Mouse (Mus musculus) intestine, embryonic 14.5 days (tissue): Measurements from ENCODE around the gene Calcoco2. TPM values are rescaled to one million over a fixed set of nuclear protein-coding genes. Genes with fewer than 3 reads are reported as not detected.

Experiments used
- ATAC-seq: fragments of 200-750 bp; cut with Nextera tagmentation; replicated peaks from 2 replicates; pipeline ENCODE4 v1.8.0; 2017; ENCODE audit warnings: low read depth, moderate number of reproducible peaks, moderate TSS enrichment, moderate library complexity; ENCODE audit not compliant: low FRiP score, low TSS enrichment
- DNase-seq: peaks from one replicate; pipeline ENCODE4 v3.0.0-alpha.2; 2018; ENCODE audit warnings: low spot score
- H3K27ac ChIP-seq: fragments of 300-500 bp; sonication (generic); 2 replicates; pipeline ENCODE4 v1.5.1; 2014; ENCODE audit warnings: low read depth, mild to moderate bottlenecking, control low read depth
- H3K27me3 ChIP-seq: fragments of 300-500 bp; sonication (generic); replicated peaks from 2 replicates; pipeline ENCODE4 v1.6.1; 2014; ENCODE audit warnings: low read length, control low read depth; ENCODE audit not compliant: control insufficient read depth, insufficient read depth
- H3K36me3 ChIP-seq: fragments of 300-500 bp; sonication (generic); 2 replicates; pipeline ENCODE4 v1.6.1; 2014; ENCODE audit warnings: low read length, control low read depth; ENCODE audit not compliant: control insufficient read depth, insufficient read depth
- H3K4me1 ChIP-seq: fragments of 300-500 bp; sonication (generic); replicated peaks from 2 replicates; pipeline ENCODE4 v1.6.1; 2014; ENCODE audit warnings: low read length, control low read depth, mixed read lengths; ENCODE audit not compliant: control insufficient read depth, insufficient read depth
- H3K4me2 ChIP-seq: fragments of 300-500 bp; sonication (generic); 2 replicates; pipeline ENCODE4 v1.6.1; 2014; ENCODE audit warnings: low read length
- H3K4me3 ChIP-seq: fragments of 300-500 bp; sonication (generic); 2 replicates; pipeline ENCODE4 v1.5.1; 2014; ENCODE audit warnings: low read depth, low read length, control low read depth, mixed read lengths
- H3K9ac ChIP-seq: fragments of 300-500 bp; sonication (generic); 2 replicates; pipeline ENCODE4 v1.6.1; 2014; ENCODE audit warnings: mild to moderate bottlenecking, low read length
- H3K9me3 ChIP-seq: fragments of 300-500 bp; sonication (generic); 2 replicates; pipeline ENCODE4 v1.6.1; 2016; ENCODE audit warnings: low read length, control low read depth; ENCODE audit not compliant: control insufficient read depth
- WGBS: fragments of 180-500 bp; shearing (Covaris S2); extraction: QIAGEN DNeasy Blood & Tissue Kit; methylation state at CpG from one replicate; pipeline ENCODE4 v1.1.7; 2014; 5-methylcytosine and 5-hydroxymethylcytosine counted together
- polyA plus RNA-seq: library from polyadenylated mRNA; unstranded; fragments of >200 nt; fragmentation: Nextera tagmentation; extraction: Ambion mirVana; gene quantifications from 2 replicates; pipeline ENCODE4 v1.2.1, GENCODE M21; 2014

Gene Calcoco2
- polyA plus RNA-seq, 1 experiment from 2014 or later: 0.11 TPM

DNA sequence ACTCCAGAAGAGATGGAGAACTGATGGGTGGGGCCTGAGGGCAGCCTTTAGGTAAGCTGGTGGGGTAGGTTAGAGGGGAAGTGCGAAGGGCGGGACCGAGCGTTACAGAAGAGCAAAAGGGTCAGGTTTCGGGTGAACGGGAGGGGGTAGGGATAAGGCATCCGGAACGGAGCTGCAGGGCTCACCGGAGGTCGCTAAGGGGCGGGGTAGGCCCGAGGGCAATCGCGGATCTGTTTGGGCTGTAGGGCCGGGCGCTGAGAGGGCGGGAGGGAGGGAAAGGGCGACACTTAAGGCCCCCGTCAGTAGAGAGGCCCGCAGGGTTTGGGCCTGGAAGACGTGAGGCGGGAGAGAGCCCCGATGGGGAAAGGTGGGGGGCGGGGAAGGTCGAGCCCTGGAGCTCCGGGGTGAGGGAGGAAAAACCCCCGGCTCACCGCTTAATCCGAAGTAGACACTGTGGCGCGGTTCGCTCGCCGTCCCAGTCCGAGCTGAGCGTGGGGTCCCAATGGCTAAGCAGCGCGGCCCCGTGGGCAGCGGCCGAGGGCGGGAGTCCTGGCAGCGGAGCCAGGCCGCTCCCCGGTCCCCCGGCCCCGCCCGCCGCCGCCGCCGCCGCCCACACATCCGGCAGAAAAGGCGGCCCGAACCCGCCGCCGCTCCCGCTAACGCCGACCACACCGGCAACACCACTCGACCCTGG, 47.1 kb downstream of the Calcoco2 start:
- Histone ChIP-seq H3K27ac (peak overlapping the region; percentile 87), H3K27me3 (no peaks in the 10 kb centered on the region), H3K9ac (peak overlapping the region; percentile 84), H3K4me1 (peaks cover 24% of the 10 kb centered on the region), H3K36me3 (peaks cover 25% of the 10 kb centered on the region), H3K4me3 (peak overlapping the region; percentile 77), H3K4me2 (peak overlapping the region; percentile 89), H3K9me3 (no peaks in the 10 kb centered on the region)
- peak; percentile 75 for DNase-seq
- ATAC-seq: peak; percentile 54
- 1% methylated on average over 60 of the region's 64 CpGs for WGBS

GRCm38 (mm10) chr11:96058309-96058708, 53.5 kb downstream of the Calcoco2 start:
- peaks cover 8% of the 10 kb centered on the region; the same call in 1 of the 2 replicates for H3K4me1 ChIP-seq
- DNase-seq (no peak), ATAC-seq (no peak)
- no peak overlapping the region for H3K9ac ChIP-seq
- H3K27ac ChIP-seq: no peak overlapping the region
- H3K4me2 ChIP-seq: no peak overlapping the region
- peaks cover 83% of the 10 kb centered on the region for H3K36me3 ChIP-seq
- no peak overlapping the region for H3K4me3 ChIP-seq
- WGBS: 88% methylated on average over 4 of the region's 4 CpGs
- no peaks in the 10 kb centered on the region for H3K27me3 ChIP-seq
- no peaks in the 10 kb centered on the region for H3K9me3 ChIP-seq

DNA sequence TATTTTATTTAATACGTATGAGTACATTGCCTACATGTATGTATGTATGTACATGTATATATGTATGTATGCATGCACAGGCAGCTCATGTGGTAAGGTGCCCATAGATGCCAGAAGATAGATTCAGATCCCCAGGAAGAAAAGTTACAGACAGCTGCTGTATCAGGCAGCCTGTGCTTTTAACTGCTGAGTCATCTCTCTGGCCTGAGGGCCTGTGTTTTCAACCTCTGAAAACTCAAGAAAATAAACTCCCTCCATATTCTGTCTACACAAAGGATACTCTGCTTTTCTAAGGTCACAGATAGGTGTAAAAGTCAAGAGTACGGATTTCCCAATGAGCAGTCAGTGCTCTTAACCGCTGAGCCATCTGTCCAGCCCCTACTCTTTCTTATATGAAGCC, 60.9 kb downstream of the Calcoco2 start:
- no peak for ATAC-seq
- WGBS: 97% methylated on average over 3 of the region's 3 CpGs

GRCm38 (mm10) chr11:96049939-96050338, 61.8 kb downstream of the Calcoco2 start:
- Histone ChIP-seq H3K4me2 (no peak overlapping the region), H3K4me3 (no peak overlapping the region), H3K27me3 (no peaks in the 10 kb centered on the region), H3K4me1 (no peaks in the 10 kb centered on the region), H3K9ac (no peak overlapping the region), H3K9me3 (no peaks in the 10 kb centered on the region), H3K36me3 (peaks cover 80% of the 10 kb centered on the region), H3K27ac (no peak overlapping the region)
- 82% methylated on average over 4 of the region's 4 CpGs for WGBS
- DNase-seq (no peak), ATAC-seq (no peak)

More for the DNA sequence above, 60.9 kb downstream of the Calcoco2 start:
- H3K9ac ChIP-seq: no peak overlapping the region
- H3K4me2 ChIP-seq: no peak overlapping the region
- no peak overlapping the region for H3K27ac ChIP-seq
- no peak overlapping the region for H3K4me3 ChIP-seq
- no peaks in the 10 kb centered on the region for H3K4me1 ChIP-seq
- no peaks in the 10 kb centered on the region for H3K27me3 ChIP-seq
- no peak for DNase-seq
- peaks cover 80% of the 10 kb centered on the region for H3K36me3 ChIP-seq
- no peaks in the 10 kb centered on the region for H3K9me3 ChIP-seq

Other genes starting within 250 kb of the Calcoco2 start
- gene B4galnt2, start 197.1 kb downstream of the Calcoco2 start, polyA plus RNA-seq: 26.6 and 30.9 TPM in 2 replicates
- gene Igf2bp1, start 106.0 kb downstream of the Calcoco2 start, polyA plus RNA-seq: 35.7 and 38.6 TPM in 2 replicates
- 2.2 TPM in 1 of 2 replicates, not detected in the other for gene Gip, start 87.4 kb downstream of the Calcoco2 start, polyA plus RNA-seq
- 37.1 and 39.3 TPM in 2 replicates for gene Snf8, start 77.1 kb downstream of the Calcoco2 start, polyA plus RNA-seq
- gene Ube2z, start 46.6 kb downstream of the Calcoco2 start, polyA plus RNA-seq: 33.5 and 33.9 TPM in 2 replicates
- 943 and 1,086 TPM in 2 replicates for gene Atp5g1, start 36.3 kb downstream of the Calcoco2 start, polyA plus RNA-seq
- 0.15 and 0.22 TPM in 2 replicates for gene Ttll6, start 21.8 kb upstream of the Calcoco2 start, polyA plus RNA-seq
- gene Hoxb13, start 82.4 kb upstream of the Calcoco2 start, polyA plus RNA-seq: not detected in 2 replicates
- 1.0 and 1.1 TPM in 2 replicates for gene Hoxb9, start 159.5 kb upstream of the Calcoco2 start, polyA plus RNA-seq
- gene Hoxb8, start 169.9 kb upstream of the Calcoco2 start, polyA plus RNA-seq: 1.5 and 1.7 TPM in 2 replicates
- gene Hoxb7, start 174.7 kb upstream of the Calcoco2 start, polyA plus RNA-seq: 11.7 and 13.2 TPM in 2 replicates
- gene Hoxb6, start 180.5 kb upstream of the Calcoco2 start, polyA plus RNA-seq: 18.1 and 24.1 TPM in 2 replicates
- gene Hoxb5, start 191.4 kb upstream of the Calcoco2 start, polyA plus RNA-seq: 49.6 and 51.6 TPM in 2 replicates
- gene Hoxb4, start 206.3 kb upstream of the Calcoco2 start, polyA plus RNA-seq: 3.5 and 3.8 TPM in 2 replicates
- gene Hoxb3, start 211.4 kb upstream of the Calcoco2 start, polyA plus RNA-seq: 3.7 and 4.9 TPM in 2 replicates
- 22.9 and 27.9 TPM in 2 replicates for gene Hoxb2, start 238.6 kb upstream of the Calcoco2 start, polyA plus RNA-seq